Comparison of ENCODE assay signal across 8 mouse cellular contexts in the genomic region with DNA sequence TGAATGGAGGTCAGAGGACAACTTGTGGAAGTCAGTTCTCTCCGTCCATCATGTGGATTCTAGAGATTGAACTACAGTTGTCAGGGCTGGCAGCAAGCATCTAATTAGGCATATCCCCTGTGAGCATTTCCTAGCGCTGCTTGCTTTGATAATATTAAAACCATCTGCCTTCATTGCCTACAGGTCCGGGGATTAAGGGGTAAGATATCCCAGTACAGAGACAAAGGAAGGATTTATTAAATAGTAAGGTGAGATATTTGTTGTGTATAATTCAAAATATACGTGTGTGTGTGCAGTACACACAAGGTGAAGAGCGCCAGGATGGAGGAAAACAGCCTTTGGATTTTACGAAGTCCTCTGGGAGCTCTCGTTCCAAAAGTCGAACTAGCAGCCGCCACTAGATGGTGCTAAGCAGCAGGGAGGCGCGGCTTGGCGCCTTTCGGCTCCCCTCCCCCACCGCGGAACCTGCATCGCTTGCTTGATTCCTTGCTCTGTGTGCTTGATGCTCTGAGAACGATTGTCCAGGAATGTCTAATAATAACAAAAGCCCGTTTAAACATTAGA.
DNase-seq lines count a peak whose midpoint lies in the region; ATAC-seq and TF ChIP-seq lines count a peak whose summit lies in the region.

No protein-coding gene starts in this region.

- POLR2A ChIA-PET in Patski (lab: Charles Lee) = interaction anchor here (1.1 kb wide), 2 partner anchors 103 to 418 kb away, joined by 3 to 4 read pairs; no protein-coding TSS in a partner anchor

- H3K4me3 ChIP-seq in hindbrain, embryonic 15.5 days = peak overlapping the region; percentile 37

- TF ChIP-seq CTCF in Patski (IDR thresholded peaks at IDR 0.05) = peak; percentile 99

- 1% methylated on average over 18 of the region's 18 CpGs for WGBS in hindbrain, embryonic 15.5 days

- CTCF ChIA-PET in Patski (lab: Charles Lee) = interaction anchor here (0.6 to 4.7 kb wide), 23 partner anchors 9 to 451 kb away, joined by 3 to 44 read pairs (median 4); no protein-coding TSS in a partner anchor

- peak overlapping the region; percentile 70 for H3K4me2 ChIP-seq in hindbrain, embryonic 15.5 days

- in situ Hi-C loops in Patski (cut with MboI; ENCODE audit: low pct_unique_long_range_greater_than_20kb) = no loop called here

- H3K4me1 ChIP-seq in hindbrain, embryonic 15.5 days (replicated peaks) = peaks cover 10% of the 10 kb centered on the region

- no peaks in the 10 kb centered on the region for H3K27me3 ChIP-seq in Patski
- no peaks in the 10 kb centered on the region for H3K27me3 ChIP-seq in hindbrain, embryonic 15.5 days

- DNase-seq in Patski (ENCODE audit: low read depth, low spot score) = peak; percentile 43
- peak; percentile 88 to 94 for DNase-seq in cerebellum, postnatal 25 days
- peak; percentile 90 to 91 for DNase-seq in frontal cortex, postnatal 36 days (ENCODE audit: low spot score in 2 of 2)
- DNase-seq in layer of hippocampus, postnatal 36 days = peak; percentile 87 to 88
- peak; percentile 79 for DNase-seq in lung, postnatal 25 days (ENCODE audit: low spot score)
- peak; percentile 96 for DNase-seq in retina, embryonic 14.5 days (ENCODE audit: low spot score)
- DNase-seq in thymus, postnatal 36 days = peak; percentile 86 to 90

- peak; percentile 82 for ATAC-seq in Patski
- peak; percentile 86 for ATAC-seq in hindbrain, embryonic 15.5 days (ENCODE audit: low FRiP score, low read depth)

- H3K36me3 ChIP-seq in hindbrain, embryonic 15.5 days = no peaks in the 10 kb centered on the region

- no peaks in the 10 kb centered on the region; the same call in 1 of the 2 replicates for H3K9me3 ChIP-seq in hindbrain, embryonic 15.5 days

- peak overlapping the region; percentile 43; the same call in 1 of the 2 replicates for H3K9ac ChIP-seq in hindbrain, embryonic 15.5 days

- H3K27ac ChIP-seq in hindbrain, embryonic 15.5 days (replicated peaks) = peak overlapping the region; percentile 34; the same call in 1 of the 2 replicates

Comparison
In these comparisons a context has a peak if more than half of its experiments do, and no peak if none do; other contexts are left out.
1. Peak in every context shown above with its lines: DNase-seq, ATAC-seq, H3K4me3 ChIP-seq and H3K27ac ChIP-seq.
2. DNase-seq: peak in every context shown above with its lines; median percentile 96 in retina, embryonic 14.5 days; 91 in cerebellum, postnatal 25 days; 90 in frontal cortex, postnatal 36 days; 88 in thymus, postnatal 36 days; 88 in layer of hippocampus, postnatal 36 days; 79 in lung, postnatal 25 days; 43 in Patski.